Mouse (Mus musculus) regulatory T cell (primary cell): ENCODE results near the gene Dpysl5.
"Not testable (repeated sequence)": the region's sequence is repeated elsewhere in the genome, so short reads cannot be mapped to it uniquely, and the experiment has no call there.

ENCODE experiments used
- in situ Hi-C: fragments of 300-600 bp; cut with MboI, MseI; formaldehyde crosslinking; loops from one replicate; pipeline ENCODE4 v1.15.1; 2025; ENCODE audit warnings: high pct_unique_total_duplicates

Gene Dpysl5

GRCm38 (mm10) chr5:30701373-30701772 is 10.0 kb upstream of the Dpysl5 start:
- in situ Hi-C loops: not testable (repeated sequence)

GRCm38 (mm10) chr5:30701866-30702265 is 9.5 kb upstream of the Dpysl5 start:
- in situ Hi-C loops: no loop called here

GRCm38 (mm10) chr5:30709744-30710383 is 1.5 kb upstream of the Dpysl5 start:
- in situ Hi-C loops: loop anchor here (5.0 kb wide), 2 partner anchors 67 to 87 kb away; no protein-coding TSS in a partner anchor

GRCm38 (mm10) chr5:30710486-30710885 is 878 bp upstream of the Dpysl5 start:
- in situ Hi-C loops: loop anchor here (5.0 kb wide), 1 partner anchor 87 kb away; no protein-coding TSS in a partner anchor

GRCm38 (mm10) chr5:30712002-30712390 is 632 bp downstream of the Dpysl5 start:
- in situ Hi-C loops: loop anchor here (5.0 kb wide), 1 partner anchor 85 kb away; no protein-coding TSS in a partner anchor

- in situ Hi-C loops: loop anchor here (5.0 kb wide), 1 partner anchor 85 kb away; no protein-coding TSS in a partner anchor
Observed at GRCm38 (mm10) chr5:30712441-30713298, 1.3 kb downstream of the Dpysl5 start.

- in situ Hi-C loops: loop anchor here (5.0 kb wide), 1 partner anchor 84 kb away; no protein-coding TSS in a partner anchor
Observed at GRCm38 (mm10) chr5:30713299-30713675, 1.9 kb downstream of the Dpysl5 start.

GRCm38 (mm10) chr5:30713691-30714090 is 2.3 kb downstream of the Dpysl5 start:
- in situ Hi-C loops: loop anchor here (5.0 kb wide), 1 partner anchor 84 kb away; no protein-coding TSS in a partner anchor

GRCm38 (mm10) chr5:30716311-30716710 is 4.9 kb downstream of the Dpysl5 start:
- in situ Hi-C loops: no loop called here

GRCm38 (mm10) chr5:30717506-30717905 is 6.1 kb downstream of the Dpysl5 start:
- in situ Hi-C loops: no loop called here

- in situ Hi-C loops: no loop called here
Observed at GRCm38 (mm10) chr5:30717991-30718703, 6.8 kb downstream of the Dpysl5 start.

GRCm38 (mm10) chr5:30721935-30722334 is 10.6 kb downstream of the Dpysl5 start:
- in situ Hi-C loops: no loop called here

- in situ Hi-C loops: no loop called here
Observed at GRCm38 (mm10) chr5:30726151-30726693, 14.9 kb downstream of the Dpysl5 start.

- in situ Hi-C loops: no loop called here
Observed at GRCm38 (mm10) chr5:30732511-30732910, 21.1 kb downstream of the Dpysl5 start.

GRCm38 (mm10) chr5:30734666-30735065 is 23.3 kb downstream of the Dpysl5 start:
- in situ Hi-C loops: no loop called here

GRCm38 (mm10) chr5:30738127-30738828 is 26.9 kb downstream of the Dpysl5 start:
- in situ Hi-C loops: no loop called here

GRCm38 (mm10) chr5:30739595-30739994 is 28.2 kb downstream of the Dpysl5 start:
- in situ Hi-C loops: no loop called here

- in situ Hi-C loops: no loop called here
Observed at GRCm38 (mm10) chr5:30749582-30750311, 38.4 kb downstream of the Dpysl5 start.

- in situ Hi-C loops: no loop called here
Observed at GRCm38 (mm10) chr5:30751071-30751470, 39.7 kb downstream of the Dpysl5 start.

GRCm38 (mm10) chr5:30753128-30753527 is 41.8 kb downstream of the Dpysl5 start:
- in situ Hi-C loops: no loop called here
